Mouse (Mus musculus) CH12.LX (cell line): ENCODE data around the gene Tmem44.

Experiments
- CTCF ChIP-seq, 2 experiments: IDR thresholded peaks in 1 of 2; conservative IDR thresholded peaks in 1 of 2; 2 replicates each; pipeline ENCODE4 v1.5.1; 2011 to 2012; ENCODE audit warnings: low read depth in 2 of 2, low read length in 2 of 2, improper control_type of control experiment in 1 of 2, inconsistent platforms in 1 of 2, mild to moderate bottlenecking in 1 of 2, moderate library complexity in 1 of 2
- MAZ ChIP-seq: IDR thresholded peaks from 2 replicates; pipeline ENCODE4 v1.6.1; 2012; ENCODE audit warnings: low read depth, mild to moderate bottlenecking, inconsistent platforms, low read length, improper control_type of control experiment, moderate library complexity
- RCOR1 ChIP-seq: conservative IDR thresholded peaks from 2 replicates; pipeline ENCODE4 v1.6.1; 2012; ENCODE audit warnings: low read depth, mild to moderate bottlenecking, inconsistent platforms, low read length, improper control_type of control experiment

- no peak for TF ChIP-seq CTCF (conservative IDR thresholded peaks at IDR 0.05 in 1 of 2, IDR thresholded peaks at IDR 0.05 in 1 of 2; ENCODE audit: low read depth in 2 of 2, low read length in 2 of 2)
- no peak for TF ChIP-seq RCOR1
- TF ChIP-seq MAZ = no peak
Observed at GRCm38 (mm10) chr16:30491742-30492141, 58.9 kb downstream of the Tmem44 start.
